Mouse (Mus musculus): ENCODE results near the gene Ctso.

GRCm38 (mm10) chr3:81949048-81949447 lies 16.6 kb downstream of the Ctso start:
- TF ChIP-seq CTCF (IDR thresholded peaks at IDR 0.05; ENCODE audit: low read depth) = no peak
- no peak for TF ChIP-seq EP300 (IDR thresholded peaks at IDR 0.05; ENCODE audit: low read depth)
